Mouse (Mus musculus): ENCODE data around the gene Mgst2. TPM values are rescaled to one million over a fixed set of nuclear protein-coding genes. Genes with fewer than 3 reads are reported as not detected.

Mgst2 gene
- polyA plus RNA-seq, 1 experiment from 2014 or later, result 0.35 TPM

DNA sequence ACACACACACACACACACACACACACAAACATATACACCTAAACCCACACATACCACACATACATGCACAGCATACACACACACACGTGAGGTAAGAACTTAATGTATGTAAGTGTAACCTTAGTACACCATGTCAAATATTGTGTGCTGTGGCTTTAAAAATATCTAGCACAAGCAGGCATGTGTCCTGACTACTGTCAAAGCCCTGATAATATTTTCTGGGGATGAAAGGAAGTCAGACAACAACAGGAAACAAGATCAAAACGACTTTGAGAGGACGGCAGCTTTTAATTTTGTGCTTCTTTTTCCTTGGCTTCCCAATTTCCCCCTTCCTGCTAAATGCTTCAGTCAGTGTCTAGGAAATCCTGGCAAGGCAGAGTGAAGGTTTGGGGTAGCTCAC lies 52.2 kb downstream of the Mgst2 start:
- Histone ChIP-seq H3K36me3 (no peaks in the 10 kb centered on the region), H3K4me3 (no peak overlapping the region), H3K4me1 (peaks cover 44% of the 10 kb centered on the region), H3K27ac (peak overlapping the region; percentile 36; the same call in 1 of the 2 replicates), H3K9me3 (replicated peaks) (no peaks in the 10 kb centered on the region), H3K27me3 (ENCODE audit: low read depth, poor library complexity, severe bottlenecking) (no peaks in the 10 kb centered on the region)
- WGBS, result 26% methylated on average over 3 of the region's 3 CpGs
- DNase-seq (ENCODE audit: low spot score), result no peak

DNA sequence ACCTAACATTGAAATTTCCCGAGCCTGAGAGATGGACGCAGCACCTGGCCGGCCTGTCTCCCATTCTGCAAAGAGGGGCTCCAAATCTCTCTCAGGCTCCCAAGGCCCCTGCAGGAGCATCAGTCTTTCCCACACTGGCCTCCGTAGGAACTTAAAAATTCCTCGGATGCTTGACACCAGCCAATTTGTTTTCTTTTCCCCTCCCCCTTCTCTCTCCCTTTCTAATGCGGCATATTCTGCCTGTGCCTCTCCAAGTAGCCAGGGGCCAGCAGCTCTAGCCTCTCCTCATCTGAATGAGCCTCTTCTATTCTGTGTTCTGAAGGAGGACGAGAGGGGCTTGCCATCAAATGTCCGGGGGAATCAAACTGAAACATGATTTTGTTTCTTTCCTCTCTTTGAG lies 53.1 kb downstream of the Mgst2 start:
- no peak for DNase-seq (ENCODE audit: low spot score)
- WGBS, result 12% methylated on average over 8 of the region's 8 CpGs
- H3K9me3 ChIP-seq (replicated peaks), result no peaks in the 10 kb centered on the region
- H3K4me3 ChIP-seq, result no peak overlapping the region
- peak overlapping the region; percentile 63 for H3K27ac ChIP-seq
- H3K4me1 ChIP-seq, result peaks cover 52% of the 10 kb centered on the region
- no peaks in the 10 kb centered on the region for H3K27me3 ChIP-seq (ENCODE audit: low read depth, poor library complexity, severe bottlenecking)
- no peaks in the 10 kb centered on the region for H3K36me3 ChIP-seq

DNA sequence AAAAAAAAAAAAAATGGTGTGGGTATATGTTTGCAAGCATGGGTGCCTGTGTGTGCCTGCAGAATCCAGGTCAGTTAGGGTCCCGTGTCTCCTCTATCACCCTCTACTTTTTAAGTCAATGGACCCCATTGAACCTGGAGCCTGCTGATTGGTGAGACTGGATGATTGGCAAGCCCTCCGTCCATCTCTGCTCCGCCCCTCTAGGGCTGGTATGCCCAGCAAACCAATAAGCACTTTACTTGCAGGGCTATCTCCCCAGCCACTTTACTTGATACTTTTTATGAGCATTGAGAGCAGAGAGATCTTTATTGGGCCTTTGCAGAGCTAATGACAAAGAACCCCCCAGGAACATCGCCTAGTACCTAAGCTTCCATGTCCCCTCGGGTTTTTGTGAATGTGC lies 54.3 kb downstream of the Mgst2 start:
- peak overlapping the region; percentile 17; the same call in 1 of the 2 replicates for H3K27ac ChIP-seq
- no peak for DNase-seq (ENCODE audit: low spot score)
- peaks cover 47% of the 10 kb centered on the region for H3K4me1 ChIP-seq
- no peaks in the 10 kb centered on the region for H3K9me3 ChIP-seq (replicated peaks)
- WGBS, result 79% methylated on average over 5 of the region's 5 CpGs
- no peaks in the 10 kb centered on the region for H3K36me3 ChIP-seq
- no peak overlapping the region for H3K4me3 ChIP-seq
- H3K27me3 ChIP-seq (ENCODE audit: low read depth, poor library complexity, severe bottlenecking), result no peaks in the 10 kb centered on the region

DNA sequence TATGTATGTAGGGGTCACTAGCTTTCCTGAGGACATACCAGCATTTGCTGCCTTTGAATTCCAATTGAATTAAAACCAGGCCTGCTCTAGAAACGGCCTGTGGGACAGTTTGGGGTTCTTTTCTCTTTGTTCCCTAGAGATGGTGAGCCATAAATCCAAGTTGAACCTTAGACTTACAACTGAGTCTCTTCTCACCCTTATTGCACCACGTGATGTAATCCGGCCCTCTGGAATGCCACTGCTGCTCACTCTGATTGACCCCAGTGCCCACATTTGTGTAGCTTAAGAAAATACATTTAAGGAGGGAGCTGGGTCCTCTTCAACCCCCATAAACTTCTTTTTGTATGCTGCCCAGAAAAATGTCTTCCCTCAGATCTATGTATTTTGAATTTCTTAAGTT lies 57.3 kb downstream of the Mgst2 start:
- Histone ChIP-seq H3K4me3 (no peak overlapping the region), H3K27me3 (ENCODE audit: low read depth, poor library complexity, severe bottlenecking) (no peaks in the 10 kb centered on the region), H3K9me3 (replicated peaks) (no peaks in the 10 kb centered on the region), H3K4me1 (peaks cover 40% of the 10 kb centered on the region), H3K36me3 (no peaks in the 10 kb centered on the region), H3K27ac (peak overlapping the region; percentile 20; the same call in 1 of the 2 replicates)
- 17% methylated on average over 3 of the region's 3 CpGs for WGBS
- DNase-seq (ENCODE audit: low spot score), result no peak

DNA sequence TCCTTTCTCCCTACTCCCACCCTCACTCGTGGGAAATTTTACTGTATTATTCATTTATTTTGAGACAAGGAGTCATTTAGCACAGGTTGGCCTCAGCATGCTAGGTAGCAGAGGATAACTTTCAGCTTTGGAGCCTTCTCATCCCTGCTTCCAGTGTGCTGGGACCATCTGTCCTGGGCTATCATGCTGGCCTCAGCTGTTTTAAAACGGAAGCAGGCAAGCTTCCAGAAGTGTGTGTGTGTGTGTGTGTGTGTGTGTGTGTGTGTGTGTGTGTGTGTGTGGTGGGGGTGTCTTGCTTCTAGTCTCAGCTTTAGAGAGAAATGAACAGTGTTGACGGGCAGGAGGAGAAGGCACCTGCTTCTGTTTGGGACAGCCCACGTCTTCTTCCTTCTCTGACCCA lies 57.7 kb downstream of the Mgst2 start:
- WGBS, result 83% methylated on average over 4 of the region's 4 CpGs
- H3K4me1 ChIP-seq, result peaks cover 35% of the 10 kb centered on the region
- no peak overlapping the region for H3K4me3 ChIP-seq
- no peaks in the 10 kb centered on the region for H3K36me3 ChIP-seq
- no peaks in the 10 kb centered on the region for H3K9me3 ChIP-seq (replicated peaks)
- no peaks in the 10 kb centered on the region for H3K27me3 ChIP-seq (ENCODE audit: low read depth, poor library complexity, severe bottlenecking)
- no peak for DNase-seq (ENCODE audit: low spot score)
- H3K27ac ChIP-seq, result 0 out of 2 replicates have a peak overlapping the region, but pooled peaks have one; percentile 20

DNA sequence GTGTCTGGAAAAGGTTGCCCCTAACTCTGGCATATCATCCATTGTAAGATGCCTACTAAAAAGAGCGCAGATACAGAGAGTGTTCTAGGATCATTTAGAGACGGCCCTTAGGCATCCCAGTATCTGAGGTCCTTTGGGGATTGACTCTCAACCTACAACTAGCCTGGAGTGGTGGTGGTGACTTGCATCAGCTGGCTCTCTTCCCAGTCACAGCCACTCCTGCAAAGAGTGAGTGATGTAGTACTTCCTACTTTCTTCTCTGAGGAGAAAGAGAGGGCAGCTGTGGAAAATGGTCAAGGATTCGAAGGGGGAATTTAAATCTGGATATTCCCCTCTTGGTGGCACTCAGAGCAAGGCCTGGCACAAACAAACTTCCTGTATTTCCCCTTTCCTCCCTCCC lies 59.2 kb downstream of the Mgst2 start:
- WGBS, result 95% methylated on average over 3 of the region's 3 CpGs
- H3K4me3 ChIP-seq, result no peak overlapping the region
- peaks cover 23% of the 10 kb centered on the region for H3K4me1 ChIP-seq
- no peaks in the 10 kb centered on the region for H3K27me3 ChIP-seq (ENCODE audit: low read depth, poor library complexity, severe bottlenecking)
- H3K36me3 ChIP-seq, result no peaks in the 10 kb centered on the region
- no peak for DNase-seq (ENCODE audit: low spot score)
- H3K9me3 ChIP-seq (replicated peaks), result no peaks in the 10 kb centered on the region
- no peak overlapping the region for H3K27ac ChIP-seq

DNA sequence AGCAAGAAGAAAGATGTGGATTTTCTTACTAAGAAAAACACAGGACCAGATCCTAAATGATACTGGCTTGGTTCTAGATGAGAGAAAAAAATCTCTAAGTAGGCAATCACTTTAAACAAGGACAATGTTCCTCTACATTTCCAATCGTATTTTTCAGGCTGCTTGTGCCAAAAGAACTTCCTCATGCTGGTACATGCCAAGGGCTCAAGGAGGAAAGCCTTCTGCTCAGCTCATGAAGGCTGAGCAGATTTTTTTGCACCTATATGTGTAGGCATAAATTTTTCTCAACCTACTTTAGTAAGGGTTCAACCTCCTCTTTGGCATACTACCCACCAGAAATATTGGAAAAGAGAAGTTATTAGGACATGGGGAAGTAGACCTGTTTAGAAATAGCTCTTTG lies 59.8 kb downstream of the Mgst2 start:
- 78% methylated on average over 1 of the region's 1 CpGs for WGBS
- no peaks in the 10 kb centered on the region for H3K9me3 ChIP-seq (replicated peaks)
- no peak overlapping the region for H3K4me3 ChIP-seq
- H3K27ac ChIP-seq, result no peak overlapping the region
- H3K4me1 ChIP-seq, result peaks cover 18% of the 10 kb centered on the region
- DNase-seq (ENCODE audit: low spot score), result no peak
- H3K36me3 ChIP-seq, result no peaks in the 10 kb centered on the region
- H3K27me3 ChIP-seq (ENCODE audit: low read depth, poor library complexity, severe bottlenecking), result no peaks in the 10 kb centered on the region

DNA sequence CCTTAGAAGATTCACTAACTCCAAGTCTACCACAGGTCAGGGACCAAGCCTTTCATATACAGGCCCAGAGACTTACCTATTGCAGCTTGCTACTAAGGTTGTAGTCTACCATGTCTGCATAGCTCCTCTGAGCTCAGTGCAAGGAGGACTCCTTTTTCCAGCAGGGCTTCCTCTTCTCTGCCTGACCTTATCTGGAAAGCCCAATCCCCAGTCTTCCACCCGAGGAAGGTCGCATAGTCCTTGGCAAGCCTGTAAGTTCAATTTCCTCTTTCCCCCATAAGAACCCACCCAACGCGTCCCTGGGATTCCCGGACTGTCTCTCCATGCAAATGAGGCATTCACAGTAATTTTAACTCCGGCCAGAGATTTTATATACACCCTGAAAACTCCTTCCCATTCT lies 66.1 kb downstream of the Mgst2 start:
- peaks cover 24% of the 10 kb centered on the region for H3K4me1 ChIP-seq
- H3K4me3 ChIP-seq, result no peak overlapping the region
- H3K9me3 ChIP-seq (replicated peaks), result no peaks in the 10 kb centered on the region
- 92% methylated on average over 6 of the region's 6 CpGs for WGBS
- no peaks in the 10 kb centered on the region; the same call in 1 of the 2 replicates for H3K27me3 ChIP-seq (ENCODE audit: low read depth, poor library complexity, severe bottlenecking)
- no peak for DNase-seq (ENCODE audit: low spot score)
- no peaks in the 10 kb centered on the region for H3K36me3 ChIP-seq
- H3K27ac ChIP-seq, result no peak overlapping the region

DNA sequence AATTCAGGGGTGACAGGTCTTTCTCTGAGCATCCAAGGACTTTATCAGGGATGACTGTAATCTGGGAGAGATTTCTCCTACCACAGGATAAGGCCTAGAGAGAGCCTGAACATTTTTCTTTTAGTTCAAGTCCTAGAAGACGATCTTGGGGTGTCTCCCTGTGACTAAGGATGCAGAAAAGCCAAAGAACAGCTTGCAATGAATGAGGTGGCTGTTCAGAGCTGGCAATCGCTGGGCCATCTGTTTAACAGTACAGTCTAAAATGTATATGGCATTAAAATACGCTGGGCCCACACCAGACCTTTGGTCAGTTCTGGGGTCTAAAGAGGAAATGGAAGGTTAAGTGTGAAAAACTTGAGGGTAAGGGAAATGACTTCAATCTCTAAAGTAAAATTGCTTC lies 67.3 kb downstream of the Mgst2 start:
- Histone ChIP-seq H3K27me3 (ENCODE audit: low read depth, poor library complexity, severe bottlenecking) (no peaks in the 10 kb centered on the region; the same call in 1 of the 2 replicates), H3K36me3 (no peaks in the 10 kb centered on the region), H3K27ac (peak overlapping the region; percentile 70), H3K4me1 (peaks cover 24% of the 10 kb centered on the region), H3K4me3 (no peak overlapping the region), H3K9me3 (replicated peaks) (no peaks in the 10 kb centered on the region)
- DNase-seq (ENCODE audit: low spot score), result no peak
- WGBS, result 76% methylated on average over 3 of the region's 3 CpGs

DNA sequence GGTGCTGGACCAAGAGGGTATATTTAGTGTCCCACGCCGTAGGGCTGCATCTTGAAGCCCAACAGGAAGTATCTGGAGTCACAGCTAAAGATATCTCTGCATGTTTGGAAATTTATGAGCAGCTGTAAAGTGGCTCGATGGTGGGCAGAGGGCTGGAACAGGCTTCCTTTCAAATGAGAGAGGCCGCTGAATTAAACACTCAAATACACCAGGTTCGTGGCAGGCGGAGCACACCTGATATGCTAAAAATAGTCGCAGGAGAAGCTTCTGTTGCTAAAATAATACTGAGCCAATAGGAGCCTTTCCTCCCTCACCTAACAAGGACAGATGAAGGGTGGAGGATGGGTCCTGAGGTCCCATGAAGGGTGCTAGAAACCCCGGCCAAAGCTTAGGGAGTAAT lies 67.8 kb downstream of the Mgst2 start:
- DNase-seq (ENCODE audit: low spot score), result no peak
- Histone ChIP-seq H3K4me3 (no peak overlapping the region), H3K4me1 (peaks cover 24% of the 10 kb centered on the region), H3K36me3 (no peaks in the 10 kb centered on the region), H3K9me3 (replicated peaks) (no peaks in the 10 kb centered on the region), H3K27me3 (ENCODE audit: low read depth, poor library complexity, severe bottlenecking) (peaks cover 2% of the 10 kb centered on the region; the same call in 1 of the 2 replicates), H3K27ac (peak overlapping the region; percentile 70; the same call in 1 of the 2 replicates)
- 55% methylated on average over 8 of the region's 8 CpGs for WGBS

DNA sequence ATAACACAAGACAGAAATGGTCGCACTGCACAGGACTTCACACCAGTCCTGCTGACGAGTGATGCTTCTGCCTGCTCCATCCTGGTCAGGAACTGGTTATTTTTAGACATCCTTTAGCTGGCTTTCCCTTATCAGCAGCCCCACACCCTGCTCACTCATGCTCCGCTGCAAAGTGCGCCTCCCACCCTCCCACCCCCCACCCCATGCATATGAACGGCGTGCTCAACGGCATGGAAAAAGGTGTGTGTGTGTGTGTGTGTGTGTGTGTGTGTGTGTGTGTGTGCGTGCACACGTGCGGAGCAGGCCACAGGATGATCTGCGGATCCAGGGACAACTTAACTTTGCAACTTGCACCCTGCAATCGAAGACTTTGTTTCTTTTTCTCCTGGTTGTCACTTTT lies 68.3 kb downstream of the Mgst2 start:
- H3K27me3 ChIP-seq (ENCODE audit: low read depth, poor library complexity, severe bottlenecking), result peaks cover 6% of the 10 kb centered on the region; the same call in 1 of the 2 replicates
- no peaks in the 10 kb centered on the region for H3K36me3 ChIP-seq
- peaks cover 24% of the 10 kb centered on the region for H3K4me1 ChIP-seq
- WGBS, result 85% methylated on average over 12 of the region's 12 CpGs
- DNase-seq (ENCODE audit: low spot score), result no peak
- H3K9me3 ChIP-seq (replicated peaks), result no peaks in the 10 kb centered on the region
- H3K4me3 ChIP-seq, result no peak overlapping the region
- H3K27ac ChIP-seq, result peak overlapping the region; percentile 70; the same call in 1 of the 2 replicates

DNA sequence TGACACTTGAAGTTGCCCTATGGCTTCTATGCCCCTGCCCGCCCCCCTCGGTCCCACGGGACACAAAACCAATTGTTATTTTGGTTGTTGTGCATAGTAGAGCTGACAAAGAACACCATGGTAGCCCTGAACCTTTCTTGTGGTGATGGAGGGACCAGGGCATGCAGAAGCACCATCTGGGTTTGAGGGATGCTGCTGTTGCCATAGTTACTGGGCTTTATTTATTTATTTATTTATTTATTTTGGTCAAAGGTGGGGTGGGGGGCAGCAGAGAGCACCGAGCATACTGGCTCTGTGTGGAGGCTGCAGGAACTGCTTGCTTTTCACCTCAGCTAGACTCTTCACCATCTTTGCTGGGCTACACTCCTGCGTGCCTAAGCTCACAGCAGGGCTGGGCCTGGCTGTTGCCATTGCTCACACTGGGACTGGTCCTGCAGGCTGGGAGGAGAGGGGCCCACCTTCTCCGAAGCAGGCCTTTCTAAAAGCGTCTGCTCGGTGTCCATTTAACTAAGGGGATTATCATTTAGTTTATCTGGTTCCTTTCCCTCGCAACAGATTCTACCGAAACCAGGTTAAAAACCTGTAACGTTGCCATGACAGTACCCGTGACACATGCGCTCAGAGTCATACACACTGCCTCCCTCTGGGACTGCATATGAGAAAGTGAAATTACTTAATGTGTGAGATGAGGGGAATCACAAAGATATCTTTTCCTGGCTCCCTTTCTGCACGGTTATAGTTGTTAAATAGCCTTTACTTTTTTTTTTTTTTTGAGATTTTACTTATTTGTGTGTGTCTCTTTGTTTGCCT lies 69.2 kb downstream of the Mgst2 start:
- Histone ChIP-seq H3K36me3 (no peaks in the 10 kb centered on the region), H3K27ac (peak overlapping the region; percentile 70), H3K4me1 (peaks cover 24% of the 10 kb centered on the region), H3K9me3 (replicated peaks) (no peaks in the 10 kb centered on the region), H3K4me3 (no peak overlapping the region), H3K27me3 (ENCODE audit: low read depth, poor library complexity, severe bottlenecking) (peaks cover 14% of the 10 kb centered on the region; the same call in 1 of the 2 replicates)
- DNase-seq (ENCODE audit: low spot score), result no peak
- WGBS, result 75% methylated on average over 14 of the region's 14 CpGs

DNA sequence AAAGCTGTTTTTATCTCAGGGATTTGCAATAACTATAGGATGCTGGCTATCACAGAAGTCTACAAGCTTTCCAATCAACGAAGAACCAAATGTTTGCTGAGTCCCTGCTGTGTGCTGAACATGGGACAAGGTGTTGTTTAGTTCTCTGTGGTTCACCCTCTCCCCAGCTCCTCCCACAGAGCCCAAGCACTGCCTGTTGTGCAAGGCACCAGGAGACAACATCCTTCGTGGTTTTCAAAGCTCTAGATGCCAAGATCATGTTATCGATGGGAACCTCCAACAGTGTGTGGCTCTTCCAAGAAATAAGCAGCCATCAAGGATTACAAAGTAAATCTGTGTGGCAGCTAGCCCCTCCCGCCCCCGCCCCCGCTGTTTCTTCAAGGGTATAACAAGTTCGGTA lies 70.5 kb downstream of the Mgst2 start:
- H3K4me1 ChIP-seq, result peaks cover 24% of the 10 kb centered on the region
- no peak for DNase-seq (ENCODE audit: low spot score)

More for the DNA sequence above, 70.5 kb downstream of the Mgst2 start:
- Histone ChIP-seq H3K36me3 (no peaks in the 10 kb centered on the region), H3K4me3 (no peak overlapping the region), H3K27me3 (ENCODE audit: low read depth, poor library complexity, severe bottlenecking) (peaks cover 27% of the 10 kb centered on the region; the same call in 1 of the 2 replicates), H3K27ac (no peak overlapping the region), H3K9me3 (replicated peaks) (no peaks in the 10 kb centered on the region)
- WGBS, result 91% methylated on average over 7 of the region's 7 CpGs
